Comparison of ENCODE assay signal across 19 mouse cellular contexts in the genomic region with DNA sequence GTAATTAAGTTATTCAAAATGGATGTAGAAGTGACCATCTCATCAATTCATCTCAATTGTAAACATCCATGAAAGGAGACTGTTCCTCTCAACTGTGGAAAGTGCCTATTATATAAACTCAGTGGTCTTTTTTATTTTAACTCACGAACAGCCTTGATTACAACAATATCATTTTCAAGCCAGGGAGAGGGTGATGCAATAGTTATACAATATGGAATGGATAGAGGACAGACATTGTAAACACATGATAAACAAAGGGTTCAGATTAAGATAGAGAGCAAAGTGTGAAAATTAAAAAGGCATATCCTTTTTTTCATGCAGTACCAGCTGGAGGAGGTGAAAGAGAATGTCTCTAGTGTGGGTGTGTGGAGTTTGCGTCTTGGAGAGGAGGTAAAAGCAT.
"Had no signal": no experiment of that assay in that cellular context is flagged by ENCODE, and none has a peak within 500 bp of the region (broad histone marks: within the 10 kb centered on the region; RNA-seq: fewer than 3 reads in every experiment).

No protein-coding gene starts in this region.

- H3K9me3 ChIP-seq: limb, embryonic 12.5 days; liver, embryonic 13.5 days; megakaryocyte, embryonic 14.5 days; neural tube, embryonic 13.5 days had no signal

- H3K27ac ChIP-seq: kidney, postnatal 0 days; liver, embryonic 13.5 days; macrophage; neural tube, embryonic 13.5 days had no signal

- DNase-seq: kidney, adult 11 months; kidney, adult 9 months; kidney, postnatal 36 days; layer of hippocampus, adult 9-11 months; layer of hippocampus, postnatal 36 days; liver; liver, embryonic 13.5 days; liver, postnatal 0 days; retina, postnatal 1 day; right cerebral cortex, postnatal 4 days; spleen, adult 18-20 months; thymus, postnatal 36 days had no signal

- H3K9ac ChIP-seq: limb, embryonic 12.5 days; liver, embryonic 13.5 days; liver, postnatal 0 days; neural tube, embryonic 13.5 days had no signal

- H3K4me1 ChIP-seq: liver, embryonic 13.5 days; megakaryocyte, embryonic 14.5 days had no signal

- H3K36me3 ChIP-seq: limb, embryonic 12.5 days; liver, embryonic 13.5 days; neural tube, embryonic 13.5 days had no signal

- H3K4me3 ChIP-seq: limb, embryonic 12.5 days; liver, embryonic 13.5 days; megakaryocyte, embryonic 14.5 days; neural tube, embryonic 13.5 days had no signal

- H3K4me2 ChIP-seq: liver, embryonic 13.5 days; midbrain, embryonic 11.5 days; neural tube, embryonic 13.5 days had no signal

- ATAC-seq: liver, postnatal 0 days; midbrain, embryonic 16.5 days had no signal

- H3K27me3 ChIP-seq: limb, embryonic 12.5 days; liver, embryonic 13.5 days; megakaryocyte, embryonic 14.5 days; neural tube, embryonic 13.5 days had no signal
